Mouse (Mus musculus): ENCODE measurements around the gene Gm20517. TPM values are rescaled to one million over a fixed set of nuclear protein-coding genes. Genes with fewer than 3 reads are reported as not detected.

The Gm20517 gene
- total and polyA plus RNA-seq, 2 experiments: 0.31 to 1.9 TPM

DNA sequence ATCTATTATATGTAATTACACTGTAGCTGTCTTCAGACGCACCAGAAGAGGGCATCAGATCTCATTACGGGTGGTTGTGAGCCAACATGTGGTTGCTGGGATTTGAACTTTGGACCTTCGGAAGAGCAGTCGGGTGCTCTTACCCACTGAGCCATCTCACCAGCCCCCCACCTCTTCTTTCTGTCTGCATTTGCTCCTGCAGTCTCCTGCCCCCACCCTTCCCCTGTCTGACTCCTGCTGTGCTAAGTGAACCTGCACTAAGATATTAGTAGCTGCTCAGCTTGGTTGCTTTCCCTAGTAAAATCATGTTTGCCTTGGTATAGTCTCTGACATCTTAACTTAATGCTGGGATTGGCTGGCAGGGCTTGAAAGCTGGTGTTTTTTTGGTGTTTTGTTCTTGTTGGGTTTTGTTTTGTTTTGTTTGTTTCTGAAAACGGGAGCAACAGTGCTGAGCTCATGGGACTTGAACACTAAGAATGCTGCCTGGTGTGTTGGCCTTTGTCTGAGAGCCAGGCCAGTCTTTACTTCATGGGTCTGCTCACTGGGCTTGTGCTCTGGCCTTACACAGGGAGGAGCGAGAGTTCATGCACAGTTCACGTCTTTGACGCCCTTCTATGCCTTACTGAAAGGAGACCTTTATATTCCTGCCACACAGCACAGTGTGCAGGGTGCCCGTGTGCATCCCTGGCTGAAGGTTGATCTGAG, 51.8 kb downstream of the Gm20517 start:
- Histone ChIP-seq H3K36me3 (ENCODE audit: control insufficient read depth, insufficient read depth, low read length) (no peaks in the 10 kb centered on the region), H3K4me3 (ENCODE audit: insufficient read depth, low read depth, low read length) (no peak overlapping the region), H3K4me1 (ENCODE audit: control insufficient read depth, insufficient read depth, low read length) (no peaks in the 10 kb centered on the region), H3K27me3 (ENCODE audit: control insufficient read depth, insufficient read depth, low read length) (no peaks in the 10 kb centered on the region), H3K27ac (replicated peaks; ENCODE audit: insufficient read depth, low read depth, low read length) (no peak overlapping the region), H3K9ac (ENCODE audit: low read depth, low read length) (no peak overlapping the region), H3K79me2 (ENCODE audit: control insufficient read depth, insufficient read depth, low read length) (no peaks in the 10 kb centered on the region)
- DNase-seq (ENCODE audit: extremely low read depth, low read depth, low spot score): no peak
- WGBS: 84% methylated on average over 9 of the region's 9 CpGs
- TF ChIP-seq POLR2A (IDR thresholded peaks at IDR 0.05; ENCODE audit: extremely low read depth, insufficient read depth, low read length) (no peak), CTCF (IDR thresholded peaks at IDR 0.05; ENCODE audit: low read depth, low read length) (no peak)

DNA sequence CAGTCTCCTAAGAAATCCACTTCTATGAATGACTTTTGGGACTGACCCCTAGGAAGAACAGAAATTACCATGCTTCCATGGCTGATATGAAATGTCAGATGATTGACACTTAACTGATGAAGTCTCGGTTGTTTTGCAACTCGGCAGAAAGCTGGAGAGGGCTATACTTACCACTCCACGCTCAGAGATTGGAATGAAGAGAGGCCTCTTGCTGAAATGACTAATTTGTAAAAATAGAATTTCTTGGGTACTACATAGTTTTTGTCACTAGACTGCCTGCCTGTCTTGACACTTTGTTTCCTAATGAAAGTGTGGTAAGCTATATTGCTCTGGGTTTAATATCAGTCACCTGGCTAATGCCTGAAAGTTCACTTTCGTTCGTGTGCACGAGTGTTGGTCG, 53.1 kb downstream of the Gm20517 start:
- WGBS: 42% methylated on average over 7 of the region's 7 CpGs
- Histone ChIP-seq H3K79me2 (ENCODE audit: control insufficient read depth, insufficient read depth, low read length) (no peaks in the 10 kb centered on the region), H3K36me3 (ENCODE audit: control insufficient read depth, insufficient read depth, low read length) (no peaks in the 10 kb centered on the region), H3K4me3 (ENCODE audit: insufficient read depth, low read depth, low read length) (no peak overlapping the region), H3K9ac (ENCODE audit: low read depth, low read length) (no peak overlapping the region), H3K27ac (replicated peaks; ENCODE audit: insufficient read depth, low read depth, low read length) (no peak overlapping the region), H3K4me1 (ENCODE audit: control insufficient read depth, insufficient read depth, low read length) (no peaks in the 10 kb centered on the region), H3K27me3 (ENCODE audit: control insufficient read depth, insufficient read depth, low read length) (no peaks in the 10 kb centered on the region)
- no peak for DNase-seq (ENCODE audit: extremely low read depth, low read depth, low spot score)
- no peak for TF ChIP-seq POLR2A (IDR thresholded peaks at IDR 0.05; ENCODE audit: extremely low read depth, insufficient read depth, low read length)
- no peak for TF ChIP-seq CTCF (IDR thresholded peaks at IDR 0.05; ENCODE audit: low read depth, low read length)

DNA sequence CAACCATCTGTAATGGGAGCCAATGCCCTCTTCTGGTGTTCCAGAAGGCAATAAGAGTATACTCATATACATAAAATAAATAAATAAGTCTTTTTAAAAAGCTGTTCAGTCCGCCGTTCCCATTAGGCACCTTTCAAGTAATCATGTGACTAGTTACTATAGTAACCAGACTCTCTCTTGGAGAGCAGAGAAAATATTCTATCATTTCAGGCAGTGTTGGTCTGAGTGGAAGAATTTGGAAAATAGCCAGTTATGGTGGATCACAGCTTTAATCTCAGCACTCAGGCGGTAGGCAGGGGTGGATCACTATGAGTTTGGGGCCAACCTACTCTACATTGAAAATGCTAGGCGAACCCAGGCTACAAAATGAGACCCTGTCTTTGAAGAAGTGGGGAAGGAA, 57.8 kb downstream of the Gm20517 start:
- H3K27me3 ChIP-seq (ENCODE audit: control insufficient read depth, insufficient read depth, low read length): no peaks in the 10 kb centered on the region
- no peak overlapping the region for H3K4me3 ChIP-seq (ENCODE audit: insufficient read depth, low read depth, low read length)
- TF ChIP-seq CTCF (IDR thresholded peaks at IDR 0.05; ENCODE audit: low read depth, low read length): no peak
- TF ChIP-seq POLR2A (IDR thresholded peaks at IDR 0.05; ENCODE audit: extremely low read depth, insufficient read depth, low read length): no peak
- H3K36me3 ChIP-seq (ENCODE audit: control insufficient read depth, insufficient read depth, low read length): no peaks in the 10 kb centered on the region
- WGBS: 86% methylated on average over 4 of the region's 4 CpGs
- H3K4me1 ChIP-seq (ENCODE audit: control insufficient read depth, insufficient read depth, low read length): peaks cover 3% of the 10 kb centered on the region; the same call in 1 of the 2 replicates
- no peak for DNase-seq (ENCODE audit: extremely low read depth, low read depth, low spot score)
- H3K79me2 ChIP-seq (ENCODE audit: control insufficient read depth, insufficient read depth, low read length): no peaks in the 10 kb centered on the region
- no peak overlapping the region for H3K9ac ChIP-seq (ENCODE audit: low read depth, low read length)
- no peak overlapping the region for H3K27ac ChIP-seq (replicated peaks; ENCODE audit: insufficient read depth, low read depth, low read length)

DNA sequence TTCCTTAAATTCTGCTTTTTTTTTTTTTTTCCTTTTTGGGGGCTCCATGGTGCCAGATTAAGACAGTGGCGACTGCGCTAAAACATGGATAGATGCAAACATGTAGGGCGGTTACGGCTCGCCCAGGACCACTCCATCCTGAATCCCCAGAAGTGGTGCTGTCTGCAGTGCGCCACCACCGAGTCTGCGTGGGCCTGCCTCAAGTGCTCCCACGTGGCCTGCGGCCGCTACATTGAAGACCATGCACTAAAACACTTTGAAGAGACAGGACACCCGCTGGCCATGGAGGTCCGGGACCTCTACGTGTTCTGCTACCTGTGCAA, 60.6 kb downstream of the Gm20517 start:
- H3K27ac ChIP-seq (replicated peaks; ENCODE audit: insufficient read depth, low read depth, low read length): no peak overlapping the region
- H3K36me3 ChIP-seq (ENCODE audit: control insufficient read depth, insufficient read depth, low read length): no peaks in the 10 kb centered on the region
- no peaks in the 10 kb centered on the region for H3K27me3 ChIP-seq (ENCODE audit: control insufficient read depth, insufficient read depth, low read length)
- H3K4me3 ChIP-seq (ENCODE audit: insufficient read depth, low read depth, low read length): peak overlapping the region; percentile 26; the same call in 1 of the 2 replicates
- peaks cover 3% of the 10 kb centered on the region; the same call in 1 of the 2 replicates for H3K4me1 ChIP-seq (ENCODE audit: control insufficient read depth, insufficient read depth, low read length)
- no peak for DNase-seq (ENCODE audit: extremely low read depth, low read depth, low spot score)
- no peak for TF ChIP-seq CTCF (IDR thresholded peaks at IDR 0.05; ENCODE audit: low read depth, low read length)
- no peak for TF ChIP-seq POLR2A (IDR thresholded peaks at IDR 0.05; ENCODE audit: extremely low read depth, insufficient read depth, low read length)
- WGBS: 64% methylated on average over 14 of the region's 14 CpGs
- H3K79me2 ChIP-seq (ENCODE audit: control insufficient read depth, insufficient read depth, low read length): no peaks in the 10 kb centered on the region
- no peak overlapping the region for H3K9ac ChIP-seq (ENCODE audit: low read depth, low read length)

DNA sequence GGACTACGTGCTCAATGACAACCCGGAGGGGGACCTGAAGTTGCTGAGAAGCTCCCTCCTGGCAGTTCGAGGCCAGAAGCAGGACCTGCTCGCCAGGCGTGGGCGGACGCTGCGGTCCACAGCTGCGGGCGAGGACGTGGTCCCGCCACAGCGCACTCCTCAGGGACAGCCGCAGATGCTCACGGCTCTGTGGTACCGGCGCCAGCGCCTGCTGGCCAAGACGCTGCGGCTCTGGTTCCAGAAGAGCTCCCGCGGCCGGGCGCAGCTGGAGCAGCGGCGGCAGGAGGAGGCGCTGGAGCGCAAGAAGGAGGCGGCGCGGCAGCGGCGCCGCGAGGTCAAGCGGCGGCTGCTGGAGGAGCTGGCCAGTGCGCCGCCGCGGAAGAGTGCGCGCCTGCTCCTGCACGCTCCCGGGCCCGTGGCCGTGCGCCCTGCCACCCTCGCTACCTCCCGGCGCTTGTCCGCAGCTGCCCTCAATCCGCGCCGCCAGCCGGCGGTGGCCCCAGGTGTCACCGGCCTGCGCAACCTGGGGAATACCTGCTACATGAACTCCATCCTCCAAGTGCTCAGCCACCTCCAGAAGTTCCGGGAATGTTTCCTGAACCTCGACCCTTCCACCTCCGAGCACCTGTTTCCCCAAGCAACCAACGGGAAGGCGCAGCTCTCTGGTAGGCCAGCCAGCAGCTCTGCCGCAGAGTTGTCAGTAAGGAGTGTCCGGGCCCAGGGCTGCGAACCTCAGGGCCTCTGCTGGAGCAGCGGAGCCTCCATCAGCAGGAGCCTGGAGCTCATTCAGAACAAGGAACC, 61.1 kb downstream of the Gm20517 start:
- no peak for TF ChIP-seq CTCF (IDR thresholded peaks at IDR 0.05; ENCODE audit: low read depth, low read length)
- no peak for TF ChIP-seq POLR2A (IDR thresholded peaks at IDR 0.05; ENCODE audit: extremely low read depth, insufficient read depth, low read length)
- H3K36me3 ChIP-seq (ENCODE audit: control insufficient read depth, insufficient read depth, low read length): no peaks in the 10 kb centered on the region
- H3K27ac ChIP-seq (replicated peaks; ENCODE audit: insufficient read depth, low read depth, low read length): no peak overlapping the region
- no peak for DNase-seq (ENCODE audit: extremely low read depth, low read depth, low spot score)
- H3K79me2 ChIP-seq (ENCODE audit: control insufficient read depth, insufficient read depth, low read length): no peaks in the 10 kb centered on the region
- 40% methylated on average over 68 of the region's 68 CpGs for WGBS
- H3K4me3 ChIP-seq (ENCODE audit: insufficient read depth, low read depth, low read length): peak overlapping the region; percentile 44; the same call in 1 of the 2 replicates
- H3K9ac ChIP-seq (ENCODE audit: low read depth, low read length): peak overlapping the region; percentile 27; the same call in 1 of the 2 replicates
- H3K4me1 ChIP-seq (ENCODE audit: control insufficient read depth, insufficient read depth, low read length): peaks cover 3% of the 10 kb centered on the region; the same call in 1 of the 2 replicates
- H3K27me3 ChIP-seq (ENCODE audit: control insufficient read depth, insufficient read depth, low read length): no peaks in the 10 kb centered on the region

Data from liver, adult 2 months (tissue).